Mouse (Mus musculus) cerebellum, postnatal 25 days (tissue): Measurements from ENCODE around the gene Nsmce3.

Source experiments
- DNase-seq, 2 experiments: peaks; one replicate each; pipeline ENCODE4 v3.0.0; 2021; ENCODE audit warnings: mixed read lengths in 2 of 2

The Nsmce3 gene

GRCm38 (mm10) chr7:64856526-64857082 lies 16.2 kb downstream of the Nsmce3 start:
- peak in 1 of 2 experiments; percentile 37 for DNase-seq

GRCm38 (mm10) chr7:64855976-64856375 lies 16.8 kb downstream of the Nsmce3 start:
- peak; percentile 51 to 63 for DNase-seq

- DNase-seq, result no peak
Measured at GRCm38 (mm10) chr7:64855389-64855927, 17.3 kb downstream of the Nsmce3 start.

GRCm38 (mm10) chr7:64850791-64851190 lies 22.0 kb downstream of the Nsmce3 start:
- DNase-seq, result no peak

- DNase-seq, result no peak
Measured at GRCm38 (mm10) chr7:64847366-64847899, 25.4 kb downstream of the Nsmce3 start.

GRCm38 (mm10) chr7:64846061-64846460 lies 26.7 kb downstream of the Nsmce3 start:
- peak in 1 of 2 experiments; percentile 17 for DNase-seq

GRCm38 (mm10) chr7:64840946-64841659 lies 31.7 kb downstream of the Nsmce3 start:
- DNase-seq, result no peak

- DNase-seq, result no peak
Measured at GRCm38 (mm10) chr7:64840576-64840895, 32.3 kb downstream of the Nsmce3 start.

- DNase-seq, result peak in 1 of 2 experiments; percentile 29
Measured at GRCm38 (mm10) chr7:64839801-64840575, 32.8 kb downstream of the Nsmce3 start.

- no peak for DNase-seq
Measured at GRCm38 (mm10) chr7:64839281-64839680, 33.5 kb downstream of the Nsmce3 start.

- DNase-seq, result no peak
Measured at GRCm38 (mm10) chr7:64830214-64830995, 42.4 kb downstream of the Nsmce3 start.

- no peak for DNase-seq
Measured at GRCm38 (mm10) chr7:64821081-64821480, 51.7 kb downstream of the Nsmce3 start.

GRCm38 (mm10) chr7:64819683-64820082 lies 53.1 kb downstream of the Nsmce3 start:
- no peak for DNase-seq
